In genomic region chr15:8658086-8658980, GRCm38 (mm10) we compare ENCODE assay signal across 12 mouse cellular contexts. TPM values are rescaled to one million over a fixed set of nuclear protein-coding genes. Genes with fewer than 3 reads are reported as not detected.
DNase-seq lines count a peak whose midpoint lies in the region; ATAC-seq and TF ChIP-seq lines count a peak whose summit lies in the region.
"Had no signal": no experiment of that assay in that cellular context is flagged by ENCODE, and none has a peak within 500 bp of the region (broad histone marks: within the 10 kb centered on the region; RNA-seq: fewer than 3 reads in every experiment).

No protein-coding gene starts in this region.

- WGBS in hindbrain, embryonic 11.5 days, result 61% methylated on average over 8 of the region's 8 CpGs
- 53% methylated on average over 8 of the region's 8 CpGs for WGBS in hindbrain, embryonic 12.5 days
- WGBS in heart, embryonic 13.5 days, result 62% methylated on average over 8 of the region's 8 CpGs
- WGBS in lung, postnatal 0 days, result 61% methylated on average over 8 of the region's 8 CpGs

- no peak for TF ChIP-seq POLR2A in brain, embryonic 14.5 days (IDR thresholded peaks at IDR 0.05; ENCODE audit: borderline replicate concordance, extremely low read depth, insufficient read depth, insufficient read length, poor library complexity, severe bottlenecking)

- no peaks in the 10 kb centered on the region for H3K9me3 ChIP-seq in hindbrain, embryonic 11.5 days (ENCODE audit: control insufficient read depth, low read length)
- no peaks in the 10 kb centered on the region for H3K9me3 ChIP-seq in hindbrain, embryonic 12.5 days (replicated peaks)
- no peaks in the 10 kb centered on the region for H3K9me3 ChIP-seq in heart, embryonic 13.5 days
- no peaks in the 10 kb centered on the region for H3K9me3 ChIP-seq in lung, postnatal 0 days (ENCODE audit: low read length)
- H3K9me3 ChIP-seq: intestine, embryonic 15.5 days had no signal

- TF ChIP-seq EP300 in lung, postnatal 0 days (IDR thresholded peaks at IDR 0.05), result no peak

- H3K27me3 ChIP-seq in hindbrain, embryonic 11.5 days (ENCODE audit: control insufficient read depth, insufficient read depth, low read length), result no peaks in the 10 kb centered on the region
- no peaks in the 10 kb centered on the region for H3K27me3 ChIP-seq in hindbrain, embryonic 12.5 days
- no peaks in the 10 kb centered on the region for H3K27me3 ChIP-seq in heart, embryonic 13.5 days (replicated peaks)
- no peaks in the 10 kb centered on the region for H3K27me3 ChIP-seq in lung, postnatal 0 days (replicated peaks; ENCODE audit: insufficient read depth, low read length)
- H3K27me3 ChIP-seq: intestine, embryonic 15.5 days had no signal

- no peak overlapping the region for H3K27ac ChIP-seq in hindbrain, embryonic 11.5 days (ENCODE audit: low read depth, low read length)
- H3K27ac ChIP-seq in hindbrain, embryonic 12.5 days, result no peak overlapping the region
- peak overlapping the region; percentile 70 for H3K27ac ChIP-seq in heart, embryonic 13.5 days (replicated peaks)
- no peak overlapping the region for H3K27ac ChIP-seq in lung, postnatal 0 days (ENCODE audit: low read length)
- H3K27ac ChIP-seq: intestine, embryonic 15.5 days had no signal

- H3K9ac ChIP-seq in hindbrain, embryonic 11.5 days (ENCODE audit: low read depth, low read length), result no peak overlapping the region
- no peak overlapping the region for H3K9ac ChIP-seq in hindbrain, embryonic 12.5 days
- H3K9ac ChIP-seq in heart, embryonic 13.5 days, result no peak overlapping the region
- H3K9ac ChIP-seq in lung, postnatal 0 days (replicated peaks; ENCODE audit: low read depth), result no peak overlapping the region
- H3K9ac ChIP-seq: intestine, embryonic 15.5 days had no signal

- H3K36me3 ChIP-seq in hindbrain, embryonic 11.5 days (ENCODE audit: control insufficient read depth, insufficient read depth, low read length), result no peaks in the 10 kb centered on the region
- no peaks in the 10 kb centered on the region for H3K36me3 ChIP-seq in hindbrain, embryonic 12.5 days
- H3K36me3 ChIP-seq in heart, embryonic 13.5 days, result no peaks in the 10 kb centered on the region
- H3K36me3 ChIP-seq in lung, postnatal 0 days (ENCODE audit: insufficient read depth, low read length), result no peaks in the 10 kb centered on the region
- H3K36me3 ChIP-seq: intestine, embryonic 15.5 days had no signal

- peak; percentile 37 for DNase-seq in hindbrain, embryonic 11.5 days (ENCODE audit: low spot score)
- DNase-seq in brain, embryonic 14.5 days (ENCODE audit: low read depth), result peak; percentile 76
- DNase-seq in lung, postnatal 0 days (ENCODE audit: low spot score), result peak; percentile 56
- DNase-seq in thymus, postnatal 10 days (ENCODE audit: low spot score in 2 of 2), result no peak
- DNase-seq in kidney, postnatal 10 days, result no peak
- DNase-seq in kidney, adult 11 months, result no peak
- DNase-seq: B cell, adult 2 months; thymus, adult 18-20 months had no signal

- no peak overlapping the region for H3K4me3 ChIP-seq in hindbrain, embryonic 11.5 days (ENCODE audit: low read depth, low read length)
- no peak overlapping the region for H3K4me3 ChIP-seq in hindbrain, embryonic 12.5 days
- no peak overlapping the region for H3K4me3 ChIP-seq in heart, embryonic 13.5 days
- H3K4me3 ChIP-seq in lung, postnatal 0 days (ENCODE audit: low read depth, low read length), result no peak overlapping the region
- H3K4me3 ChIP-seq: intestine, embryonic 15.5 days; myocyte had no signal

- H3K4me2 ChIP-seq in hindbrain, embryonic 11.5 days (replicated peaks; ENCODE audit: low read depth, low read length), result no peak overlapping the region
- H3K4me2 ChIP-seq in hindbrain, embryonic 12.5 days (replicated peaks), result no peak overlapping the region
- H3K4me2 ChIP-seq in heart, embryonic 13.5 days, result no peak overlapping the region
- H3K4me2 ChIP-seq in lung, postnatal 0 days (replicated peaks; ENCODE audit: low read depth, low read length), result no peak overlapping the region
- H3K4me2 ChIP-seq: intestine, embryonic 15.5 days had no signal

- no peak for TF ChIP-seq CTCF in brain, embryonic 14.5 days (IDR thresholded peaks at IDR 0.05; ENCODE audit: borderline replicate concordance, extremely low read depth, insufficient read depth, insufficient read length)
- TF ChIP-seq CTCF in lung, postnatal 0 days (IDR thresholded peaks at IDR 0.05), result no peak

- peaks cover 9% of the 10 kb centered on the region; the same call in 1 of the 2 replicates for H3K4me1 ChIP-seq in hindbrain, embryonic 11.5 days (replicated peaks; ENCODE audit: control insufficient read depth, insufficient read depth, low read length)
- peaks cover 29% of the 10 kb centered on the region for H3K4me1 ChIP-seq in hindbrain, embryonic 12.5 days
- H3K4me1 ChIP-seq in heart, embryonic 13.5 days, result peaks cover 45% of the 10 kb centered on the region
- H3K4me1 ChIP-seq in lung, postnatal 0 days (ENCODE audit: insufficient read depth, low read depth, low read length), result peaks cover 8% of the 10 kb centered on the region; the same call in 1 of the 2 replicates

- ATAC-seq in hindbrain, embryonic 11.5 days (ENCODE audit: low FRiP score), result peak; percentile 30; the same call in 1 of the 2 replicates
- no peak for ATAC-seq in hindbrain, embryonic 12.5 days (ENCODE audit: low FRiP score)
- no peak for ATAC-seq in heart, embryonic 13.5 days (ENCODE audit: extremely low read depth, insufficient number of reproducible peaks, low FRiP score, low TSS enrichment)
- ATAC-seq in lung, postnatal 0 days, result peak; percentile 74
- ATAC-seq: intestine, embryonic 15.5 days had no signal

RNA-seq across cellular contexts. Expression of gene Slc1a3, which starts 52.2 kb away (rescaled TPM):
- 41.8 and 50.2 TPM in 2 replicates for polyA plus RNA-seq in hindbrain, embryonic 11.5 days (2014; fragmentation: Nextera tagmentation; extraction: Ambion mirVana)
- 97.2 and 112 TPM in 2 replicates for polyA plus RNA-seq in hindbrain, embryonic 12.5 days (2016; fragmentation: Nextera tagmentation; extraction: Ambion mirVana)
- 69.7 and 101 TPM in 2 replicates for polyA plus RNA-seq in brain, embryonic 14.5 days (2012; rRNA removed)
- polyA plus RNA-seq in heart, embryonic 13.5 days (2015; fragmentation: Nextera tagmentation; extraction: Ambion mirVana), result 12.7 and 14.8 TPM in 2 replicates
- 17.2 and 18.5 TPM in 2 replicates for polyA plus RNA-seq in lung, postnatal 0 days (2015; fragmentation: Nextera tagmentation; extraction: Ambion mirVana)

Comparison
In these comparisons a context has a peak if more than half of its experiments do, and no peak if none do; other contexts are left out.
1. ATAC-seq: peak in hindbrain, embryonic 11.5 days (single experiment) and lung, postnatal 0 days (single experiment); none in hindbrain, embryonic 12.5 days (single experiment) and heart, embryonic 13.5 days (single experiment).
2. DNase-seq: peak in hindbrain, embryonic 11.5 days (single experiment), brain, embryonic 14.5 days (single experiment) and lung, postnatal 0 days (single experiment); none in thymus, postnatal 10 days (0 of 2), kidney, postnatal 10 days (single experiment) and kidney, adult 11 months (single experiment).